Mouse (Mus musculus) heart, embryonic 16.5 days (tissue): Measurements from ENCODE around the gene Kif6. TPM values are rescaled to one million over a fixed set of nuclear protein-coding genes. Genes with fewer than 3 reads are reported as not detected.

ENCODE experiments used
- ATAC-seq: fragments of 200-750 bp; cut with Nextera tagmentation; replicated peaks from 2 replicates; pipeline ENCODE4 v1.8.0; 2017; ENCODE audit warnings: moderate number of reproducible peaks; ENCODE audit not compliant: insufficient read depth, low FRiP score; ENCODE audit errors: extremely low read depth
- H3K27ac ChIP-seq: fragments of 300-500 bp; sonication (generic); 2 replicates; pipeline ENCODE4 v1.5.1; 2014; ENCODE audit warnings: mild to moderate bottlenecking, low read length, control low read depth, moderate library complexity
- H3K27me3 ChIP-seq: fragments of 300-500 bp; sonication (generic); 2 replicates; pipeline ENCODE4 v1.6.1; 2014; ENCODE audit warnings: low read length, mixed read lengths; ENCODE audit not compliant: control insufficient read depth, insufficient read depth
- H3K36me3 ChIP-seq: fragments of 300-500 bp; sonication (generic); 2 replicates; pipeline ENCODE4 v1.6.1; 2014; ENCODE audit not compliant: control insufficient read depth, insufficient read depth
- H3K4me1 ChIP-seq: fragments of 300-500 bp; sonication (generic); 2 replicates; pipeline ENCODE4 v1.6.1; 2014; ENCODE audit warnings: low read length, mixed read lengths; ENCODE audit not compliant: control insufficient read depth, insufficient read depth
- H3K4me2 ChIP-seq: fragments of 300-500 bp; sonication (generic); 2 replicates; pipeline ENCODE4 v1.6.1; 2014; ENCODE audit warnings: low read depth, mild to moderate bottlenecking, control low read depth, low read length
- H3K4me3 ChIP-seq: fragments of 300-500 bp; sonication (generic); 2 replicates; pipeline ENCODE4 v1.5.1; 2014; ENCODE audit warnings: mild to moderate bottlenecking, control low read depth, low read length
- H3K9ac ChIP-seq: fragments of 300-500 bp; sonication (generic); 2 replicates; pipeline ENCODE4 v1.6.1; 2014; ENCODE audit warnings: low read length, control low read depth
- H3K9me3 ChIP-seq: fragments of 300-500 bp; sonication (generic); replicated peaks from 2 replicates; pipeline ENCODE4 v1.6.1; 2016; ENCODE audit warnings: low read length; ENCODE audit not compliant: control insufficient read depth
- WGBS: fragments of 180-500 bp; shearing (Covaris S2); extraction: QIAGEN DNeasy Blood & Tissue Kit; methylation state at CpG from one replicate; pipeline ENCODE4 v1.1.7; 2014; 5-methylcytosine and 5-hydroxymethylcytosine counted together
- polyA plus RNA-seq: library from polyadenylated mRNA; unstranded; fragments of >200 nt; fragmentation: Nextera tagmentation; extraction: Ambion mirVana; gene quantifications from 2 replicates; pipeline ENCODE4 v1.2.1, GENCODE M21; 2015

Gene Kif6
- polyA plus RNA-seq, 1 experiment from 2014 or later = 2.7 TPM

GRCm38 (mm10) chr17:49855785-49856184, 240.8 kb downstream of the Kif6 start:
- WGBS = 26% methylated on average over 4 of the region's 4 CpGs
- Histone ChIP-seq H3K27ac (no peak overlapping the region), H3K9ac (no peak overlapping the region), H3K27me3 (no peaks in the 10 kb centered on the region), H3K4me2 (no peak overlapping the region), H3K36me3 (no peaks in the 10 kb centered on the region), H3K4me3 (no peak overlapping the region), H3K4me1 (peaks cover 3% of the 10 kb centered on the region; the same call in 1 of the 2 replicates), H3K9me3 (no peaks in the 10 kb centered on the region)
- ATAC-seq = no peak

GRCm38 (mm10) chr17:49860057-49860816, 245.3 kb downstream of the Kif6 start:
- no peak overlapping the region for H3K27ac ChIP-seq
- no peak overlapping the region for H3K9ac ChIP-seq
- no peak overlapping the region for H3K4me2 ChIP-seq
- H3K36me3 ChIP-seq = no peaks in the 10 kb centered on the region
- ATAC-seq = no peak
- no peaks in the 10 kb centered on the region for H3K27me3 ChIP-seq
- 83% methylated on average over 10 of the region's 10 CpGs for WGBS
- H3K4me3 ChIP-seq = no peak overlapping the region
- H3K9me3 ChIP-seq = no peaks in the 10 kb centered on the region; the same call in 1 of the 2 replicates
- no peaks in the 10 kb centered on the region for H3K4me1 ChIP-seq

GRCm38 (mm10) chr17:49863597-49863996, 248.7 kb downstream of the Kif6 start:
- Histone ChIP-seq H3K4me2 (no peak overlapping the region), H3K36me3 (no peaks in the 10 kb centered on the region), H3K9me3 (no peaks in the 10 kb centered on the region; the same call in 1 of the 2 replicates), H3K4me3 (no peak overlapping the region), H3K27me3 (no peaks in the 10 kb centered on the region), H3K9ac (no peak overlapping the region), H3K27ac (no peak overlapping the region), H3K4me1 (peaks cover 10% of the 10 kb centered on the region)
- ATAC-seq = no peak
- WGBS = 67% methylated on average over 5 of the region's 5 CpGs

GRCm38 (mm10) chr17:49865604-49866003, 250.7 kb downstream of the Kif6 start:
- peaks cover 10% of the 10 kb centered on the region for H3K4me1 ChIP-seq
- H3K27ac ChIP-seq = no peak overlapping the region
- H3K9ac ChIP-seq = no peak overlapping the region
- no peak for ATAC-seq
- WGBS = 86% methylated on average over 2 of the region's 2 CpGs
- no peaks in the 10 kb centered on the region; the same call in 1 of the 2 replicates for H3K9me3 ChIP-seq
- peaks cover 6% of the 10 kb centered on the region; the same call in 1 of the 2 replicates for H3K27me3 ChIP-seq
- H3K4me2 ChIP-seq = no peak overlapping the region
- no peaks in the 10 kb centered on the region for H3K36me3 ChIP-seq
- H3K4me3 ChIP-seq = no peak overlapping the region

GRCm38 (mm10) chr17:49866653-49867215, 251.8 kb downstream of the Kif6 start:
- no peaks in the 10 kb centered on the region; the same call in 1 of the 2 replicates for H3K9me3 ChIP-seq
- WGBS = 38% methylated on average over 8 of the region's 8 CpGs
- H3K27ac ChIP-seq = no peak overlapping the region
- peaks cover 12% of the 10 kb centered on the region; the same call in 1 of the 2 replicates for H3K27me3 ChIP-seq
- H3K4me1 ChIP-seq = peaks cover 10% of the 10 kb centered on the region
- H3K4me2 ChIP-seq = no peak overlapping the region
- no peak overlapping the region for H3K4me3 ChIP-seq
- no peak overlapping the region for H3K9ac ChIP-seq
- ATAC-seq = no peak
- H3K36me3 ChIP-seq = no peaks in the 10 kb centered on the region

GRCm38 (mm10) chr17:49867321-49868137, 252.6 kb downstream of the Kif6 start:
- peaks cover 10% of the 10 kb centered on the region for H3K4me1 ChIP-seq
- WGBS = 17% methylated on average over 13 of the region's 13 CpGs
- H3K27me3 ChIP-seq = peaks cover 13% of the 10 kb centered on the region; the same call in 1 of the 2 replicates
- peak overlapping the region; percentile 23; the same call in 1 of the 2 replicates for H3K4me2 ChIP-seq
- no peaks in the 10 kb centered on the region for H3K36me3 ChIP-seq
- 0 out of 2 replicates have a peak, but pooled peaks have one; percentile 18 for ATAC-seq
- H3K9ac ChIP-seq = no peak overlapping the region
- H3K27ac ChIP-seq = no peak overlapping the region
- no peak overlapping the region for H3K4me3 ChIP-seq
- no peaks in the 10 kb centered on the region; the same call in 1 of the 2 replicates for H3K9me3 ChIP-seq

GRCm38 (mm10) chr17:49869246-49869645, 254.3 kb downstream of the Kif6 start:
- WGBS = 72% methylated on average over 9 of the region's 9 CpGs
- Histone ChIP-seq H3K36me3 (no peaks in the 10 kb centered on the region), H3K9me3 (no peaks in the 10 kb centered on the region; the same call in 1 of the 2 replicates), H3K4me3 (no peak overlapping the region), H3K4me2 (no peak overlapping the region), H3K27ac (no peak overlapping the region), H3K4me1 (peaks cover 10% of the 10 kb centered on the region), H3K9ac (no peak overlapping the region), H3K27me3 (peaks cover 15% of the 10 kb centered on the region; the same call in 1 of the 2 replicates)
- no peak for ATAC-seq

- Histone ChIP-seq H3K27ac (no peak overlapping the region), H3K4me3 (no peak overlapping the region), H3K4me2 (no peak overlapping the region), H3K27me3 (peaks cover 15% of the 10 kb centered on the region; the same call in 1 of the 2 replicates), H3K9ac (no peak overlapping the region), H3K36me3 (no peaks in the 10 kb centered on the region), H3K9me3 (no peaks in the 10 kb centered on the region), H3K4me1 (peaks cover 5% of the 10 kb centered on the region)
- 9% methylated on average over 2 of the region's 2 CpGs for WGBS
- no peak for ATAC-seq
These were observed 257.4 kb downstream of the Kif6 start for GRCm38 (mm10) chr17:49872305-49872704.
